Mouse (Mus musculus): Measurements from ENCODE around the gene 1700025F22Rik.

DNA sequence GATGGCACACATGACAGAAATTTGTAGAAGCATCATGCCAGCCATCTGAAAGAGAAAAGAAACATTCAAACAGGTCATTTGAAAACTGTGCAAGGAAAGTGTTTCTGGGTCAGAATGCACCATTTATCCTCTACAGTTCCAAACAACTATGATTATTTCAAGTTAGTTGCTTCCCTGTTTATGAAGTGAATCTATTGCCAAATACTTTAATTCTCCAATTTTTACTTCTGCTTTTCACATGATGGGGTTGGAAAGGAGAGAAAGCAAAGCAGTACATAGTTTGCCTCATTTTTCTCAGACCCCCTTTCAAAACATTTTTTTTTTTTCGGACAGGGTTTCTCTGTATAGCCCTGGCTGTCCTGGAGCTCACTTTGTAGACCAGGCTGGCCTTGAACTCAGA, 63.2 kb downstream of the 1700025F22Rik start:
- no peak for TF ChIP-seq CTCF (IDR thresholded peaks at IDR 0.05; ENCODE audit: low read depth)
- TF ChIP-seq EP300 (IDR thresholded peaks at IDR 0.05; ENCODE audit: low read depth), result no peak
